Mouse (Mus musculus) C2C12 (cell line): ENCODE results near the gene Rabgef1.

Experiments
- CTCF ChIP-seq: IDR thresholded peaks from one replicate; pipeline ENCODE4 v1.5.1; 2011; ENCODE audit not compliant: control insufficient read depth, insufficient read depth, insufficient read length
- MAX ChIP-seq: IDR thresholded peaks from one replicate; pipeline ENCODE4 v1.6.1; 2011; ENCODE audit warnings: mild to moderate bottlenecking, control low read depth
- MYOD1 ChIP-seq: IDR thresholded peaks from one replicate; pipeline ENCODE4 v1.6.1; 2011; ENCODE audit warnings: low read depth; ENCODE audit not compliant: control insufficient read depth, insufficient read length
- MYOG ChIP-seq: IDR thresholded peaks from one replicate; pipeline ENCODE4 v1.6.1; 2011; ENCODE audit not compliant: control insufficient read depth, insufficient read length; ENCODE audit errors: extremely low read depth
- USF1 ChIP-seq: IDR thresholded peaks from one replicate; pipeline ENCODE4 v1.6.1; 2011; ENCODE audit warnings: low read depth, mild to moderate bottlenecking, control low read depth, moderate library complexity

DNA sequence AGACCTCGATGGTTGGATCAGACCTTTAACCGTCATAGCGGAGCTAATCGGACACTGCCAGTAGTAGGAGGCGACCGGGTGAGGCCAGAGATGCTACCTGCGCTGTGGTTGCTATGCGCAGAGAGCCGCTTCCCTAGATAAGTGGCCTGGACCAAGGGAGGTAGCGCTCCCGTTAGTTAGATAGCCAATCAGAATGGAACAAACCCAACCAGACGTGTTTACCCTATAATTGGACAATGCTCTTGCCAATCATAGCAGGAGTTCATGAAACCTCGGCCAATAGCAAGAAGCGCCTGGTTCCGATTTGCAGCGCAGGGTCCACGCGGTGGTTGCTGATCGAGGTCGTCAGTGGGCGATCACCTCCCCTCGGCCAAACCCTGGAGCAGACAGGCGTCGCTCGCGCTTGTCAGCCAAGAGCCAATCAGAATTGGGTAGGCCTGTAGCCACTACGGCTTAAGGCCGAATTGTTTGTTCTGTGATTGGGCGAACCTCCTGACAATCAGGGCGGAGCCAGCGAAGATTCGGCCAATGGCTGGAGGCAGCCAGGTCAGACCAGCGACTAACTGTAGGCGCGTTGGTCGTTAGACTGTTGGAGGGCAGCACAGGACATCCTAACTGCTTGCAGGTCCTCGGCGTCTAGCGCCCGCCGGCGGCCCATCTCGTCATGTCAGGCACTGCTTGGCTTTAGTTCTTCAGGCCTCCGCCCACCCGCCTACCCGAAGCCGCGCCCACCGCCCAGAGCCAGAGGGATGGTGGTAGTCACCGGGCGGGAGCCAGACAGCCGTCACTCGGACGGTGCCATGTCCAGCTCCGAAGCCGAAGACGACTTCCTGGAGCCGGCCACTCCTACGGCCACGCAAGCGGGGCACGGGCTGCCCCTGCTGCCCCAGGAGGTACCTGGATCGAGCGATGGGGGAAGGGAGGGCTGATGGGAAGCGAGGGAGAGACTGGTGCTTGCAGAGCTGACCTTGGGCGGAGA, 27.0 kb upstream of the Rabgef1 start, which contains the start of gene Kctd7:
- TF ChIP-seq MYOG (no peak), CTCF (peak; percentile 65), MYOD1 (no peak), USF1 (no peak), MAX (peak; percentile 25)
